Mouse (Mus musculus): ENCODE measurements around the gene Snx14. TPM values are rescaled to one million over a fixed set of nuclear protein-coding genes. Genes with fewer than 3 reads are reported as not detected.

Snx14 gene
- polyA plus RNA-seq, 1 experiment, result 50.4 TPM

GRCm38 (mm10) chr9:88380076-88380475 lies 58.7 kb downstream of the Snx14 start:
- TF ChIP-seq CTCF (IDR thresholded peaks at IDR 0.05; ENCODE audit: borderline replicate concordance, insufficient read depth, low read depth, low read length), result no peak
- WGBS, result 82% methylated on average over 7 of the region's 7 CpGs
- no peaks in the 10 kb centered on the region for H3K27me3 ChIP-seq (ENCODE audit: control insufficient read depth, insufficient read depth, low read length)
- no peak overlapping the region for H3K4me3 ChIP-seq (replicated peaks; ENCODE audit: insufficient read depth, low read depth, low read length)
- no peaks in the 10 kb centered on the region for H3K4me1 ChIP-seq (ENCODE audit: control insufficient read depth, insufficient read depth, low read length)
- no peak for DNase-seq
- H3K27ac ChIP-seq (ENCODE audit: insufficient read depth, low read length), result no peak overlapping the region

- no peak overlapping the region for H3K27ac ChIP-seq (ENCODE audit: insufficient read depth, low read length)
- TF ChIP-seq CTCF (IDR thresholded peaks at IDR 0.05; ENCODE audit: borderline replicate concordance, insufficient read depth, low read depth, low read length), result no peak
- no peak for TF ChIP-seq POLR2A (IDR thresholded peaks at IDR 0.05; ENCODE audit: borderline replicate concordance, insufficient read depth, low read length)
- no peaks in the 10 kb centered on the region for H3K27me3 ChIP-seq (ENCODE audit: control insufficient read depth, insufficient read depth, low read length)
- 85% methylated on average over 3 of the region's 3 CpGs for WGBS
- no peaks in the 10 kb centered on the region for H3K4me1 ChIP-seq (ENCODE audit: control insufficient read depth, insufficient read depth, low read length)
- no peak for DNase-seq
- no peak overlapping the region for H3K4me3 ChIP-seq (replicated peaks; ENCODE audit: insufficient read depth, low read depth, low read length)
These were observed 59.7 kb downstream of the Snx14 start for GRCm38 (mm10) chr9:88379057-88379456.

GRCm38 (mm10) chr9:88377483-88377882 lies 61.3 kb downstream of the Snx14 start:
- Histone ChIP-seq H3K4me1 (ENCODE audit: control insufficient read depth, insufficient read depth, low read length) (no peaks in the 10 kb centered on the region), H3K4me3 (replicated peaks; ENCODE audit: insufficient read depth, low read depth, low read length) (no peak overlapping the region), H3K27ac (ENCODE audit: insufficient read depth, low read length) (no peak overlapping the region), H3K27me3 (ENCODE audit: control insufficient read depth, insufficient read depth, low read length) (no peaks in the 10 kb centered on the region)
- no peak for TF ChIP-seq CTCF (IDR thresholded peaks at IDR 0.05; ENCODE audit: borderline replicate concordance, insufficient read depth, low read depth, low read length)
- TF ChIP-seq POLR2A (IDR thresholded peaks at IDR 0.05; ENCODE audit: borderline replicate concordance, insufficient read depth, low read length), result no peak
- DNase-seq, result no peak
- WGBS, result 69% methylated on average over 5 of the region's 5 CpGs

- Histone ChIP-seq H3K27me3 (ENCODE audit: control insufficient read depth, insufficient read depth, low read length) (no peaks in the 10 kb centered on the region), H3K27ac (ENCODE audit: insufficient read depth, low read length) (no peak overlapping the region), H3K4me3 (replicated peaks; ENCODE audit: insufficient read depth, low read depth, low read length) (no peak overlapping the region), H3K4me1 (ENCODE audit: control insufficient read depth, insufficient read depth, low read length) (peaks cover 2% of the 10 kb centered on the region; the same call in 1 of the 2 replicates)
- 83% methylated on average over 2 of the region's 2 CpGs for WGBS
- TF ChIP-seq POLR2A (IDR thresholded peaks at IDR 0.05; ENCODE audit: borderline replicate concordance, insufficient read depth, low read length) (no peak), CTCF (IDR thresholded peaks at IDR 0.05; ENCODE audit: borderline replicate concordance, insufficient read depth, low read depth, low read length) (no peak)
- DNase-seq, result no peak
These were observed 65.8 kb downstream of the Snx14 start for GRCm38 (mm10) chr9:88373001-88373400.

GRCm38 (mm10) chr9:88371201-88371600 lies 67.6 kb downstream of the Snx14 start:
- Histone ChIP-seq H3K27me3 (ENCODE audit: control insufficient read depth, insufficient read depth, low read length) (no peaks in the 10 kb centered on the region), H3K27ac (ENCODE audit: insufficient read depth, low read length) (no peak overlapping the region), H3K4me1 (ENCODE audit: control insufficient read depth, insufficient read depth, low read length) (peaks cover 4% of the 10 kb centered on the region; the same call in 1 of the 2 replicates), H3K4me3 (replicated peaks; ENCODE audit: insufficient read depth, low read depth, low read length) (no peak overlapping the region)
- TF ChIP-seq POLR2A (IDR thresholded peaks at IDR 0.05; ENCODE audit: borderline replicate concordance, insufficient read depth, low read length) (no peak), CTCF (IDR thresholded peaks at IDR 0.05; ENCODE audit: borderline replicate concordance, insufficient read depth, low read depth, low read length) (no peak)
- no peak for DNase-seq
- 57% methylated on average over 2 of the region's 2 CpGs for WGBS

GRCm38 (mm10) chr9:88369666-88370065 lies 69.1 kb downstream of the Snx14 start:
- Histone ChIP-seq H3K4me3 (replicated peaks; ENCODE audit: insufficient read depth, low read depth, low read length) (no peak overlapping the region), H3K27me3 (ENCODE audit: control insufficient read depth, insufficient read depth, low read length) (no peaks in the 10 kb centered on the region), H3K4me1 (ENCODE audit: control insufficient read depth, insufficient read depth, low read length) (peaks cover 4% of the 10 kb centered on the region; the same call in 1 of the 2 replicates), H3K27ac (ENCODE audit: insufficient read depth, low read length) (no peak overlapping the region)
- 84% methylated on average over 2 of the region's 2 CpGs for WGBS
- no peak for DNase-seq
- TF ChIP-seq CTCF (IDR thresholded peaks at IDR 0.05; ENCODE audit: borderline replicate concordance, insufficient read depth, low read depth, low read length) (no peak), POLR2A (IDR thresholded peaks at IDR 0.05; ENCODE audit: borderline replicate concordance, insufficient read depth, low read length) (no peak)

- no peak for DNase-seq
- TF ChIP-seq POLR2A (IDR thresholded peaks at IDR 0.05; ENCODE audit: borderline replicate concordance, insufficient read depth, low read length) (no peak), CTCF (IDR thresholded peaks at IDR 0.05; ENCODE audit: borderline replicate concordance, insufficient read depth, low read depth, low read length) (no peak)
- H3K4me1 ChIP-seq (ENCODE audit: control insufficient read depth, insufficient read depth, low read length), result peaks cover 5% of the 10 kb centered on the region; the same call in 1 of the 2 replicates
- WGBS, result 88% methylated on average over 5 of the region's 5 CpGs
- H3K4me3 ChIP-seq (replicated peaks; ENCODE audit: insufficient read depth, low read depth, low read length), result no peak overlapping the region
- H3K27me3 ChIP-seq (ENCODE audit: control insufficient read depth, insufficient read depth, low read length), result no peaks in the 10 kb centered on the region
- H3K27ac ChIP-seq (ENCODE audit: insufficient read depth, low read length), result no peak overlapping the region
These were observed 70.3 kb downstream of the Snx14 start for GRCm38 (mm10) chr9:88368476-88368875.

GRCm38 (mm10) chr9:88367751-88368150 lies 71.0 kb downstream of the Snx14 start:
- no peak overlapping the region for H3K4me3 ChIP-seq (replicated peaks; ENCODE audit: insufficient read depth, low read depth, low read length)
- H3K27me3 ChIP-seq (ENCODE audit: control insufficient read depth, insufficient read depth, low read length), result no peaks in the 10 kb centered on the region
- H3K27ac ChIP-seq (ENCODE audit: insufficient read depth, low read length), result no peak overlapping the region
- WGBS, result 18% methylated on average over 1 of the region's 1 CpGs
- no peak for TF ChIP-seq CTCF (IDR thresholded peaks at IDR 0.05; ENCODE audit: borderline replicate concordance, insufficient read depth, low read depth, low read length)
- no peak for TF ChIP-seq POLR2A (IDR thresholded peaks at IDR 0.05; ENCODE audit: borderline replicate concordance, insufficient read depth, low read length)
- peaks cover 7% of the 10 kb centered on the region; the same call in 1 of the 2 replicates for H3K4me1 ChIP-seq (ENCODE audit: control insufficient read depth, insufficient read depth, low read length)
- no peak for DNase-seq

Measured in cerebellum, adult 2 months (tissue).